Mouse (Mus musculus) heart, postnatal 25 days (tissue): Measurements from ENCODE around the gene Cntrob. TPM values are rescaled to one million over a fixed set of nuclear protein-coding genes. Genes with fewer than 3 reads are reported as not detected.
"Not testable (repeated sequence)": the region's sequence is repeated elsewhere in the genome, so short reads cannot be mapped to it uniquely, and the experiment has no call there.

Experiments used
- DNase-seq: peaks from one replicate; pipeline ENCODE4 v3.0.0; 2022; ENCODE audit warnings: low spot score
- intact Hi-C: fragments of 180-260 bp; cut with DNase I; formaldehyde crosslinking; loops from one replicate; pipeline ENCODE4 v1.15.1; 2025
- total RNA-seq, 2 experiments: library from RNA; stranded (reverse); gene quantifications; 2 replicates each; pipeline ENCODE4 v1.2.3; 2021

Cntrob gene
- total RNA-seq, 2 experiments from 2014 or later = 2.6 to 5.3 TPM

DNA sequence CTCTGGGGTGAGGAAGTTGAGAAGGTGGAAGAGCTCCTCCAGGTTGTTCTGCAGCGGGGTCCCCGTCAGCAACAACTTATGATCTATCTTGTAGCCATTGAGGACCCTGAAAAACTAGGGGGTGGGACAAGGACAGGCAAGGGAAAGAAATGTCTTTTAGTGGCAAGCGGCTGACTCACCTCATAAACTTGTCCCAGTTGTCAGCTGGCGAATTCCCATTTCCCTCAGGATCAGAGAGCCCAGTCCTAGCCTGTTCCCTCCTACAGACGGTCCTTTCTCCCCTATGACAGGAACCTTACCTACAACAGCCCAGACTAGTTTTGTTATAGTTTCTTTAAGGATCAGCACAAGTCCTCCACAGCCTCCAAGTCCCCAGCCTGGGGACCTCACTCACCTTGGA, 33.0 kb upstream of the Cntrob start:
- DNase-seq = no peak
- intact Hi-C loops = no loop called here

DNA sequence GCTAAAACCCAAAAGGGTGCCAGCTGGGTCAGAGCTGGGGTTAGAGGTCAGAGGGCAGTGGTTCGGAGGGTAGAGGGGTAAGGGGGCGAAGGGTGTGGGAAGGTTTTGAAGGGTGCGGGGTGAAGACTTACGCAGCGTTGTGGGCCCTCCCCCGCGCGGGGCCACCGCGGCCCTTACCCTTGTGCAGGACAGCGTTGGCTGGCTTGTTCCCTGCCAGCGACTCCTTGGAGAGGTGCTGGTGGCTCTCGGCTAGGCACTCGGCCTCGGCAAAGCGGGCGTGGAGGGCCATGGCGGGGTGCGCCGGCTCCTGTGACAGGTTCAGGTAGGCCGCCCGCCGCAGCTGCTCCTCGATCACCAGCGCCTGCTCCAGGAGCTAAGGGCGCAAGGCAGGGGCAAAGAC, 22.9 kb upstream of the Cntrob start:
- intact Hi-C loops = no loop called here
- DNase-seq = no peak

DNA sequence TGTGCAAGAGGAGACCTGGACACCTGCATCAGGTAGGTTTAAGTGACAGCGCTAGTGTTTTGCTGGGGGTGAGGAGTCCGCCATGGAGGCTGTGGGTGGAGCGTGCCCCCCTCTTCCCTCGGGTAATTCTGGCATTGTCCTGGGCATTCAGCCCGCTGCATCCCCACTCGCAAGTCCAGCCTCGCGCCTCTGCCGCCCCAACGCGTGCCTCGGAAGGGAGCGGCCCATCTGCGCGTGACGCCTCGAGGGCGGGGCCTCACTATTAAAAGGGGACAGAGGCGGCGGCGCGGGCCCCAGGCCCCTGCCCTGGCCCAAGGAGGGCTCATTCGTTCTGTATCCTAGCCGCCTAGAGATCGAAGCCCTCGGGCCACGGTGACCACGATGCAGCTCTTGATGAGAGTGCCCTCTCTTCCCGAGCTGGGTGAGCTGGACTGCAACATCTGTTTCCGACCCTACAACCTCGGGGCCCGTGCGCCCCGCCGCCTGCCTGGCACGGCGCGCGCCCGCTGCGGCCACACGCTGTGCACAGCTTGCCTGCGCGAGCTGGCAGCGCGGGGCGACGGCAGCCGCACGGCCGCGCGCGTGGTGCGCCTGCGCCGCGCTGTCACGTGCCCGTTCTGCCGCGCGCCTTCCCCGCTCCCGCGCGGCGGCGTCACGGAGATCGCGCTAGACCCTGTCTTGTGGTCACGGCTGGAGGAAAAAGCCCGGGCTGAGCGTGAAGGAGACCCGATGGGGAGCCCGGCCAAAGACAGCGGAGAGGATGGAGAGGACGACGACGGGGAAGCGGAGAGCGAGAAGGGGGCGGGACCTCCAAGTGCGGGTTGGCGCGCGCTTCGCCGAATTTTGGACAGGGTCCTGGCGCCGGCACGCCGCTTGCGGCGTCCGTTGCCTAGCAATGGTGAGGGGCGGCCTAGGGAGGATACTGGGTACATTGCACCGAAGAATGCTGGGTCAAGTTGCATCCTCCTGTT, 16.9 kb upstream of the Cntrob start, which contains the start of gene Rnf227:
Gene Rnf227, plus strand, starts transcription at position 301 of the 971 bp plus-strand sequence.
- intact Hi-C loops = loop anchor here (2.0 kb wide), 1 partner anchor 26 kb away; no protein-coding TSS in a partner anchor
- peak; percentile 46 for DNase-seq

DNA sequence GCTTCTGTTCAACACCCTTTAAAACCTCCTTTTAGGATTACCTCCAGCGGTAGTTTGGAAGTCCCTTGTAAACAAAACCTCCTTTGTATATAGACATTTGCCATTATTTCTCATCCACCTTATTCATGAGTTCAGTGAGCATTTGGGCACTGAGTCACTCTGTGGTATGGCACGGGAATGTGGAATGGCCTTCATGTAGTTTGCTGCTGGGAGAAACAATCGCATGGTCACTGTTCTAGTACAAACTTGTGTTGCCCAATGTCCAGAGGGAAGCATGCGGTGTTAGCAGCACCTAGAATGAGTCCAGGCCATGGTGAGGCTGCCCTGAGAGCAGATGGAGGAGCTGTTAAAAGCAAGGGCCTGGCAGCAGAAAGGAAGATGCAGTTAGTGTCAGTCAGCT, 11.2 kb upstream of the Cntrob start:
- intact Hi-C loops = no loop called here
- DNase-seq = no peak

DNA sequence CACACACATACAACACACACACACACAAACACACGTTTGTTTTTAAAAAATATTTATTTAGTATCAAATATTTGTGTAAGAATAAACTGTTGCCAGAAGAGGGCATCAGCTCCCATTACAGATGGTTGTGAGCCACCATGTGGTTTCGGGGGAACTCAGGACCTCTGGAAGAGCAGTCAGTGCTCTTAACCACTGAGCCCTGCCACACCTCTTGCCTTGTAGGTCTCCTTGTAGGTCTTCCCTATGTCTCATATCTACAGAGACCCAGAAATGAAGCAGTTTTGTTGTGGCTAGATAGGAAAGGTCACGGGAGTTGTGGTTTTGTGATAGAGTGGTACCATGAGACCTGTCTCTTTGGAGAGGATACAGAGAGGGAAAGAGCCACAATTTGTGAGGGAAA, 10.3 kb upstream of the Cntrob start:
- intact Hi-C loops = loop anchor here (2.0 kb wide), 1 partner anchor 57 kb away; no protein-coding TSS in a partner anchor

DNA sequence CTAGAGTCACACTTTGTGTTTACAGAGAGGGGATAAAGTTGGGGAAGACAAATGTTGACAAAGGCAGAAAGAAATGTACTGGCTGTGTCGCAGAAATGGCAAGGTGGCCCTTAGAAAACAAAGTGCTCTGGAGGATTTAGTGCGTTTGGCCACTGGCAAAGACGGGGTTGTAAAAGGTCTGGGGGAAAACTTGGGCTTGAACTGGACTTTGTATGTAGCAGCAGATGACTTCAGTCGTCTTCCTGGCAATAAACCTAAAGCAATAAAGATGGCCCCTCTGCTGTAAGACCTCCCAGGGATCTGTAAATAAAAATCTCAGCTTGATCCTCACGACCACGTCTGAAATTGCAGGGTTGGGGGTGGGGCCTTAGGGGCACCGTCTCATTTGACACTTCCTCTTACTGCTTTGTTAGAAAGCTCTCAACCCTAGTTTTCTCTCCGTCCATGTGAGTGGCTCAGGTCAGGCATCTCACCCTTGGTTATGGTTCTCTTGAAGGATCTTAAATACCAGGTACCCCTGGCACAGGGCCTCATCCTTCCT, 9.2 kb upstream of the Cntrob start:
- intact Hi-C loops = loop anchor here (2.0 kb wide), 1 partner anchor 58 kb away; no protein-coding TSS in a partner anchor
- DNase-seq = no peak

More for the DNA sequence above, 10.3 kb upstream of the Cntrob start:
- no peak for DNase-seq

DNA sequence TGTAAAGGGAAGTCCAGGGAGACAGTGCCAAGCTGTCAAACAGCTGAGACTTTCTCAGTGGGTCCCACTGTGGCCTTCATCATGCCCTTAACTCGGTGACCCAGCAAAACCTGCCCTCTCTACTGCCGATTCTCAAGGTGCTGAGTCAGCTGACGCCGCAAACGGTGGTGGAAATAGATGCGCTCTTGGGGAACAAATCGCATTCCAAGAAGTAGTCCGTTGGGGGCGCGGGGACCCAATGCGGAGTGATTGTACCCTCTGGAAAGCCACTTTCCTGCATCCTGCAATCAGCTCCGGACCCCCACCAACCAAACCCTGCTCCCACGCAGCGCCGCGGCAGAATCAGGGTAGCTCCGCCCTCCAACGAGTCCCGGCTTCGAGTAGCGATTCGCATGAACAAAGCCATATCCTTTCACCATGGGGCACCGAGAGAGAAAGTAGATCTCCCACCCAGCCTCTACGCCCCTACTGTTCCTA, 8.4 kb upstream of the Cntrob start:
- DNase-seq = peak; percentile 51
- intact Hi-C loops = loop anchor here (2.0 kb wide), 1 partner anchor 59 kb away; no protein-coding TSS in a partner anchor

DNA sequence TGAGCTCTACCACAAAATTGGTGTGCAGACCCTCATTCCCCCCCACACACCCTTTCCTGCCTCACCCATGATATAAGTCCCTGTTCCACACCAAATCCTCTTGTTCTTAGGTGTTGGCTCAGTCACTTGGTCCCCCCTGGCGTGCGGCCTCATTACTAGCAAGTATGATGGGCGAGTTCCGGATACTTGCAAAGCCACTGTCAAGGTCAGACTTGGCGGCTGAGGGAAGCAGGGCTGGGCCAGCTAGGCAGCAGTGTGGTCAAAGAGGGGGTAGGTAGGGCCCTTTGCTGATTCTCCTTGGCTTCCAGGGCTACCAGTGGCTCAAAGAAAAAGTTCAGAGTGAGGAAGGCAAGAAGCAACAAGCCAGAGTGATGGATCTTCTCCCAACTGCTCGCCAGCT, 7.6 kb upstream of the Cntrob start:
- intact Hi-C loops = no loop called here
- DNase-seq = no peak

DNA sequence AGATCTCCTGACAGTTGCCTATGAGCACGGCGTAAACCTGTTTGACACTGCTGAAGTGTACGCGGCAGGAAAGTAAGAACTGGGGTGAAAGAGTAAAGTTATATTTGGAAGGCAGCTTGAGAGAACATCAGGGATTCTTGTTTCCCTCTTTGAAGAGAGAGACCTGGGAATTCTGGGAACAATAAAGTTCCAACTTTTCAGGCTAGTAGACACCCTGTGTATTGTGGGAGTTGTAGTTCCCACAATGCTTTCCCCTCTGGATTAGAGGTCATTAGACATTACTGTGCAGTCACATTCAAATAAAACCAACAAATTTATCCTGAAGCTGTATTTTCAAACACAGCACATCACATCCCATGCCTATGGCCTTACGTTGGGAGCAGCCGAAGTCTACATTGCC, 4.9 kb upstream of the Cntrob start:
- intact Hi-C loops = no loop called here
- DNase-seq = no peak

DNA sequence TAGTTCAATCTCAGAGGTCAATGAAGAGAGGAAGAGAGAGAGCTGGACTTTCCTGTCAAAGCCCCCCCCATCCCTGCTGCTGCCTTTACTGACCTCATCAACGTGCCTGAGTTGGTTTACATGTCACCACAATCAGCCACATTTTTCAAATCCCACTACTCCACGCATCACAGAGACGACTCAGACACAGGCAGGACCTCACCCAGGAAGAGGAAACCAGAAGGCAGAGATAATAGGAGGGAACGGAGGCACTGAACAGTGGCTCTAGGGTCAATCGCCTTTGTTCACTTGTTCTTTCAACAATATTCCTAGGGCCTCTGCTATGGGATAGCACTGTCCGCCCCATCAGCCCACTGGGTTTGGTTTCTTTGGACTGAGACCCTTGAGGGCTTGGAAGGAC, 4.1 kb upstream of the Cntrob start:
- intact Hi-C loops = loop anchor here (2.0 kb wide), 1 partner anchor 39 kb away; no protein-coding TSS in a partner anchor
- no peak for DNase-seq

DNA sequence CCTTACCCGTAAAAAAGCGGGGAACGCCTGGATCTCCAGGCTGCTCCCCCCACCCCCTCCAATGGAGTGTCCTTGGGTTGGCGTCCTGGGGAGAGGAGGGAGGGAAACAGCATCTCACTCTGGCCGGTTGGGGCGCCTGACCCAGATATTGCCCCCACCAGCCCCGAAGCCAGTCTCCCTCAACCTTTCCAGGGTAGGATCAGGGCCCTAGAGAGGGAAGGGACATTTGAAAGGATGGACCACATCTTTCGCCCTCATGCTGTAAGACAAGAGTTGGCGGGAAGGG, 3.5 kb upstream of the Cntrob start:
- no peak for DNase-seq
- intact Hi-C loops = loop anchor here (2.0 kb wide), 1 partner anchor 40 kb away; no protein-coding TSS in a partner anchor

DNA sequence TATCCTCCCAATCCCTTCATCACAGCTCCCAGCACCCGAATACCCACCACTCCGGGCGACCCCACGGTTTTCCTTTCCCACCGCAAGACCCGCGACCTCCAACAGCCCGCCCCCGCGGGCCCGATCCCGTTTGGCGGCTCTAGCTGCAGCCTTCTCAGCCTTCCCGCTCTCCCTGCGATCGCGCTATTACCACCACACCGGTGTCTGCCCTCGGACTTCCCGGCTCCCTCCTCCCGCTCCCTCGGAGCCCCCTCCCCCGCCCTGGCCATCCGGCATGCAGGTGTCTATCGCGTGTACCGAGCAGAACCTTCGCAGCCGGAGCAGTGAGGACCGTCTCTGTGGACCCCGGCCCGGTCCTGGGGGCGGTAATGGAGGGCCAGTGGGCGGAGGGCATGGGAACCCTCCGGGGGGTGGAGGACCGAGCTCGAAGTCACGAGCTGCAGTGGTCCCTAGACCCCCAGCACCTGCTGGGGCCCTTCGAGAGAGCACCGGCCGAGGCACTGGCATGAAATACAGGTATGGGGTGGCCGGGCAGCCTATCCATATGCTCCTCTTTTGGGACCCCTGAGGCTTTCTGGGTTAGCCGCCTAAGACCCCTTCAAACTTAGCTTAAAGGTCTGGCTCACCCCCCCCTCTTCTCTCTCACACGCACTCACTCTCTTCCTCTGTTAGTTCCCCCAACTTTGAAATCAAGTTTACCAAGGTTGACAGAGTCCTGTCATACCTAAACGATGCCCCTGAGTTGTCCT, 3.0 kb upstream of the Cntrob start:
- DNase-seq = no peak
- intact Hi-C loops = loop anchor here (2.0 kb wide), 1 partner anchor 40 kb away; no protein-coding TSS in a partner anchor

DNA sequence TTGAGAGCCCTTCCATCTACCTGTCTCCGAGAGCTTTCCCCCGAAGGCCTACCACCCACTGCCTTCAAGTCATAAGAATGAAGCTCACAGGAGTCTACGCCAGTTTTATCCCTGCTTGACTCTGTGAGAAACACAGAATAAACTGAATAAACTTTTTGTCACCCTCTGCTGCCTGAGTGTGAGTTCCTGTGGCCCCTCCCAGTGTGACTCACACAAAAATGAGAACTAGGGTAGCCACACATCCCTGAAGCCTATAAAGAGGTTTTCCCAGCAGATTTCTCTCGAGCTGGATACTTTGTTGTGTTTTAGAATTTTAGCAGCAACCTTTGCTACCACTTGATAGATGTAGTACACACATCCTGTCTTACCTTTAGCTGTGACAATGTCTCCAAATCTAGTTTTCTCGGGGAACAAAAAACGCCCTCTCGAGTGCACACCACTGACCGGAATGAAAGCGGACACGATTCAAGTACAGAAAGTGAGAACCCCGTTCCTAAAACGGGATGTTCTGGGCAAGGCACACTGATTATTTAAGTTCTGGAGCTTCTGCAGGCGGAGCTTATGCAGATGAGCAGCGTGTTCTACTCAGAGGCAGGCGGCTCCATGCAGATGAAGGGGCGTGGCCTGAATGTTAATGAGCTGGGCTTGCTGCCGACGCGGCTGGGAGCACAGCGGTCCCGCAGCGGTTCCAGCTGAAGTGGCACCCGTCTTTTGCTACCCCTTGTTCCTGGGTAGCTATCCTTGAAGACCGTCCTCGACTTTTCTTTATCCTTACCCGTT, 2.2 kb upstream of the Cntrob start, which contains the start of gene Kcnab3:
Gene Kcnab3, plus strand, starts transcription at position 631 of the 780 bp plus-strand sequence.
- DNase-seq = peak; percentile 76
- intact Hi-C loops = loop anchor here (2.0 kb wide), 1 partner anchor 41 kb away; no protein-coding TSS in a partner anchor

DNA sequence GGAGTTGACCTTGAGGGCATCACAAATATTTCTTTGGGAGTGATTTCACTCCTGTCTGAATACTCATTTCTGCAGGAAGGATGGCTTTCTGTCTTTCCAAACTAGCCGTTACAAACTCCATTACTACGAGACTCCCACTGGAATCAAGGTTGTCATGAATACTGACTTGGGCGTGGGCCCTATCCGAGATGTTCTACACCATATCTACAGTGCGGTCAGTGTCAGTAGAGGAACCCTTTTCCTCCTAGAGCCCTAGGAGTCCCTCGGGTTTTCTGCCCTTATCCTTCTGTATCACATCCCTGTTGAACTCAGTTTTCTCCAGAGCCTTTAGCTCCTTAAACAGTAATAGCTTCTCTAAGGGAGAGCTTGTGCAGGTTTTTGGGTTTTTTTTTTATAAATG, 1.2 kb upstream of the Cntrob start:
- intact Hi-C loops = loop anchor here (5.0 kb wide), 1 partner anchor 57 kb away; no protein-coding TSS in a partner anchor
- DNase-seq = no peak

DNA sequence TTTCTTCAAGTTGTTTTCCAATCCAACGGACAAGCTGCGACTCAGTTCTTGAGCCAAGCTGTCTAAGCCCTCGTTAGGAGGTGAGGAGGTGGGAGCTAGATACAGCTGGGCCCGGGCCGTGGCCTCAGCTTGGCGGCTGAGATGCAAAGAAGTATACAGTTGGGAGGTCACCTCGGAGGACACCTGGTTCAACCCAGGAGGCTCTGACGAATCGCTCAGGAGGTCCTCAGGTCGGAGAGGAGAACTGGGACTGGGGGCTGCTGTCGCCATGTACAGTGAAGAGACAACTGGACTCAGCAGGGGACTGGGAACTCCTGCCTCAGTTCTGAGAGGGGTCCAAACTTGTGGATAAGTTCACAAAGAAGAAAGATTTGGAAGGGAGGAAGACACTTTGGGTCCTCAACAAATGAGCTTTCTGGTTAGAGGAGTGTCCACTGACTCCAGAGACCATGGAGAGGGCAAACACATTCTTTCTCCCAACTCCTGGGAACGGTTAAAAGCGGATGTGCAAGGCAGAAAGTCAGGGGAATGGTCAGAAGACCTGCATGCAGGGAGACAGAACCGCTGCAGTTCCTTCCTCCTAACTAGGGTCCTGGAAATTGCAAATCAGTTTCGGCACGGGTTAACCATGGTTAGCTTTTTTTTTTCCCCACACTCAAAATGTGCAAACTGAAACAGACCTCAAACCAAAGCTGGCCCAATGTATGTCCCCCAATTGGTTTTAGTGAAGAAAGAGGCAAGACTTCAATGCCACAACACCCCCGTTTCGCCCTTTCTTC, 693 bp downstream of the Cntrob start:
- DNase-seq = no peak
- intact Hi-C loops = loop anchor here (5.0 kb wide), 1 partner anchor 56 kb away; no protein-coding TSS in a partner anchor

DNA sequence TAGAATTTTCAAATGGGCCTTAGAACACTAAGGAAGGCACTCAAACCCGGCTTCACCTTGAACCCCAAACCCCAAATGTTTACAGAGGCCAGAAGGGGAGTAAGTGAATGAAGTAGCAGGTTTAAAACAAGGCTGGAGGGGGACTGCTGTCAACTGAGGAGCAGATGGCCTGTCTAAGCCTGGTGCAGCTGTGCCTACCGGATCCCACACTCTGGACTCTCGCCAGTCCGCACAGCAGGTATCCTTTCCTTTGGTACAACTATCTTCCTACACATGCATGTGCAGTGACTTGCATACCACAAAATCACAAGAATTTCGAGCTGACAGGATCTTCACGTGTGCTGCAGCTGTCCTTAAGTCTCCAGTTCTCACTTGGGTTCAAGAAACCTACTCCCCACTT, 1.6 kb downstream of the Cntrob start:
- no peak for DNase-seq
- intact Hi-C loops = loop anchor here (5.0 kb wide), 1 partner anchor 55 kb away; no protein-coding TSS in a partner anchor

DNA sequence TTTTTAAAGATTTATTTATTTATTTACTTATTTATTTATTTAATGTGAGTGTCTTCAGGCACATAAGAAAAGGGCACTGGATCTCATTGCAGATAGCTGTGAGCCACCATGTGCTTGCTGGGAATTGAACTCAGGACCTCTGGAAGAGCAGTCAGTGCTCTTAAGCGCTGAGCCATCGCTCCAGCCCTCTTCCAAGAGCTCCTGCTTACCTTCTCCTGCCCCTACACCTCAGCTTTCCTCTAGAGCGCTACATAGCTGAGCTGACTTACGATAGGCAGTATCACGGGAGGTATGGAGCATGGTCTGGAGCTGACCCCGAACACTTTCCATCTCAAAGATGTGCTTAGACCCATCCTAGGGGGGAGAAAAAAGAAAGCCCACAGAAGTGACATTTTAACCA, 2.0 kb downstream of the Cntrob start:
- intact Hi-C loops = loop anchor here (5.0 kb wide), 1 partner anchor 54 kb away; no protein-coding TSS in a partner anchor
- DNase-seq = no peak

DNA sequence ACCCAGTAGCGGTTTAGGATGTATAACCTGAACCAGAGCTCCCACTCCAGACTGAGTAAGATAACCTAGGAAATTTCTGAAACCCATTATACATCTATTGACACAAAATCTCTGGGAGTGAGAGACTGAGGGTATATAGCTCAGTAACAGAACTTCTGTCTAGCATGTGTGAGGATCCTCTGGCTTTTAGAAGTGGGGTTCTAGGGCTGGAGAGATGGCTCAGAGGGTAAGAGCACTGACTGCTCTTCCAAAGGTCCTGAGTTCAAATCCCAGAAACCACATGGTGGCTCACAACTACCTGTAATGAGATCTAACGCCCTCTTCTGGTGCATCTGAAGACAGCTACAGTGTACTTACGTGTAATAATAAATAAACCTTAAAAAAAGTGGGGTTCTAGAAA, 5.6 kb downstream of the Cntrob start:
- intact Hi-C loops, DNase-seq: not testable (repeated sequence)
